Comparison of ENCODE assay signal across 34 mouse cellular contexts in the genomic region with DNA sequence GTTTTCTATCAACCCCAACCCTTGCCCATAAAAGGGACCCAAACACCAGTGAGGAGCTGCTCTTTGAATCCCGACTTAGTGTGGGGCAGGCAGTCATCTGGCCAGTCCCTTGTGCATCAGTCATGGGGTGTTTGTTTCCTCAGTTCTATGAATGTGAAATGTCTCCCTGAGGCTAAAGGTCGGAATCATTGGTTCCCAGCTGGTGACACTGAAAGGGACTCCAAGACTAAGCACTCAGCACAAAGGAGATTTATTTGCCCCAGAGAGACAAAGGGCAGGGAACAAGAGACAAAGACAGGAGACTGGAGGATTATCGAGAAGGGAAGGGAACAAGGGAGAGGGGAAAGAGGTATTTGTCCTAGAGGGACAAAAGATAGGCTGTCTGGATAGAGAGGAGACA. TPM values are rescaled to one million over a fixed set of nuclear protein-coding genes. Genes with fewer than 3 reads are reported as not detected.
DNase-seq lines count a peak whose midpoint lies in the region; ATAC-seq and TF ChIP-seq lines count a peak whose summit lies in the region.
"Had no signal": no experiment of that assay in that cellular context is flagged by ENCODE, and none has a peak within 500 bp of the region (broad histone marks: within the 10 kb centered on the region; RNA-seq: fewer than 3 reads in every experiment).

No protein-coding gene starts in this region.

- peak overlapping the region; percentile 13; the same call in 1 of the 2 replicates for H3K9ac ChIP-seq in liver, embryonic 14.5 days (replicated peaks)
- no peak overlapping the region for H3K9ac ChIP-seq in liver, embryonic 12.5 days
- H3K9ac ChIP-seq: embryonic facial prominence, embryonic 15.5 days; forebrain, embryonic 12.5 days; forebrain, postnatal 0 days; hindbrain, embryonic 12.5 days; limb, embryonic 13.5 days; stomach, embryonic 15.5 days had no signal

- no peak overlapping the region for H3K4me2 ChIP-seq in liver, embryonic 14.5 days (ENCODE audit: low read depth)
- no peak overlapping the region for H3K4me2 ChIP-seq in liver, embryonic 12.5 days
- H3K4me2 ChIP-seq: embryonic facial prominence, embryonic 15.5 days; forebrain, embryonic 12.5 days; hindbrain, embryonic 12.5 days; limb, embryonic 13.5 days; liver, embryonic 11.5 days; stomach, embryonic 15.5 days had no signal

- H3K4me1 ChIP-seq in liver, embryonic 14.5 days (replicated peaks; ENCODE audit: control insufficient read depth in 2 of 2, insufficient read depth in 2 of 2, low read length in 1 of 2): peaks cover 45 to 56% of the 10 kb centered on the region in 2 experiments
- peaks cover 62% of the 10 kb centered on the region for H3K4me1 ChIP-seq in liver, embryonic 12.5 days
- H3K4me1 ChIP-seq: hindbrain, embryonic 12.5 days; stomach, embryonic 15.5 days had no signal

- H3K4me3 ChIP-seq in liver, embryonic 14.5 days (ENCODE audit: insufficient read depth in 1 of 2, low read depth in 2 of 2, low read length in 2 of 2): no peak overlapping the region
- no peak overlapping the region for H3K4me3 ChIP-seq in liver, embryonic 12.5 days
- H3K4me3 ChIP-seq: embryonic facial prominence, embryonic 10.5 days; embryonic facial prominence, embryonic 15.5 days; forebrain, embryonic 12.5 days; hindbrain, embryonic 12.5 days; layer of hippocampus, adult 2 months; limb, embryonic 13.5 days; stomach, embryonic 15.5 days had no signal

- H3K27me3 ChIP-seq in liver, embryonic 14.5 days (ENCODE audit: control insufficient read depth, insufficient read depth, low read length): peaks cover 10% of the 10 kb centered on the region
- H3K27me3 ChIP-seq in liver, embryonic 12.5 days (replicated peaks): peaks cover 42% of the 10 kb centered on the region

- no peak for TF ChIP-seq EP300 in liver, embryonic 14.5 days (IDR thresholded peaks at IDR 0.05; ENCODE audit: low read depth)

- 49% methylated on average over 3 of the region's 3 CpGs for WGBS in liver, embryonic 14.5 days (ENCODE audit: insufficient replicate concordance)
- 49% methylated on average over 3 of the region's 3 CpGs for WGBS in liver, embryonic 12.5 days (ENCODE audit: insufficient replicate concordance)

- ATAC-seq in liver, embryonic 14.5 days (ENCODE audit: insufficient read depth): no peak
- ATAC-seq in liver, embryonic 12.5 days: no peak
- ATAC-seq: CD4-positive, CD25-positive, alpha-beta regulatory T cell, adult 4 months; forebrain, postnatal 0 days; lung, postnatal 0 days had no signal

- TF ChIP-seq CTCF in liver, embryonic 14.5 days (IDR thresholded peaks at IDR 0.05; ENCODE audit: low read depth): no peak

- H3K9me3 ChIP-seq in liver, embryonic 14.5 days (ENCODE audit: control insufficient read depth, low read length): no peaks in the 10 kb centered on the region
- no peaks in the 10 kb centered on the region for H3K9me3 ChIP-seq in liver, embryonic 12.5 days (replicated peaks)
- H3K9me3 ChIP-seq: embryonic facial prominence, embryonic 10.5 days; embryonic facial prominence, embryonic 15.5 days; forebrain, embryonic 12.5 days; hindbrain, embryonic 12.5 days; limb, embryonic 13.5 days; stomach, embryonic 15.5 days had no signal

- H3K36me3 ChIP-seq in liver, embryonic 14.5 days (replicated peaks; ENCODE audit: control insufficient read depth, insufficient read depth, low read depth): no peaks in the 10 kb centered on the region
- no peaks in the 10 kb centered on the region for H3K36me3 ChIP-seq in liver, embryonic 12.5 days
- H3K36me3 ChIP-seq: embryonic facial prominence, embryonic 10.5 days; embryonic facial prominence, embryonic 15.5 days; forebrain, embryonic 12.5 days; hindbrain, embryonic 12.5 days; limb, embryonic 13.5 days; stomach, embryonic 15.5 days had no signal

- no peak overlapping the region for H3K27ac ChIP-seq in liver, embryonic 14.5 days
- no peak overlapping the region for H3K27ac ChIP-seq in liver, embryonic 12.5 days
- H3K27ac ChIP-seq: embryonic facial prominence, embryonic 10.5 days; embryonic facial prominence, embryonic 15.5 days; forebrain, embryonic 12.5 days; hindbrain, embryonic 12.5 days; layer of hippocampus, adult 2 months; limb, embryonic 13.5 days; macrophage; stomach, embryonic 15.5 days had no signal

- DNase-seq in liver, embryonic 14.5 days (ENCODE audit: low read depth in 3 of 3, low spot score in 3 of 3): no peak
- peak; percentile 38 for DNase-seq in R1 (ENCODE audit: low read depth, low spot score)
- DNase-seq in embryo, embryonic 10 days (ENCODE audit: low spot score): peak; percentile 80
- DNase-seq in mesoderm, embryonic 11.5 days (ENCODE audit: low read depth, low spot score): peak; percentile 81
- no peak for DNase-seq in layer of hippocampus, postnatal 25 days (ENCODE audit: extremely low spot score in 1 of 2, low spot score in 1 of 2)
- no peak for DNase-seq in spleen, adult 12 weeks (ENCODE audit: low spot score)
- DNase-seq: adrenal gland, postnatal 10 days; cerebellum, adult 8-10 months; cerebellum, postnatal 25 days; forebrain, postnatal 0 days; heart, postnatal 14 days; kidney, adult 18-20 months; kidney, postnatal 36 days; lung, adult 18-20 months; thymus, postnatal 14 days had no signal

RNA-seq across cellular contexts. Expression of a gene that starts 19.9 kb away (rescaled TPM):
- polyA plus RNA-seq in liver, embryonic 14.5 days (2012; rRNA removed): not detected in 2 replicates
- not detected in 2 replicates for polyA plus RNA-seq in liver, embryonic 14.5 days (2014; fragmentation: Nextera tagmentation; extraction: Ambion mirVana)
- polyA plus RNA-seq in liver, embryonic 12.5 days (2016; fragmentation: Nextera tagmentation; extraction: Ambion mirVana): not detected in 2 replicates
- not detected for total RNA-seq in layer of hippocampus, postnatal 25 days (2021)
- total RNA-seq: adrenal gland, postnatal 10 days; forebrain, postnatal 0 days; gastrocnemius, adult 8-10 months; gastrocnemius, postnatal 4 days; heart, adult 8-10 months; heart, postnatal 14 days; layer of hippocampus, adult 2 months; layer of hippocampus, postnatal 14 days; left cerebral cortex, adult 8-10 months; left cerebral cortex, postnatal 36 days; megakaryocyte-erythroid progenitor cell, adult 5-6 weeks had no signal
- polyA plus RNA-seq: CD4-positive, CD25-positive, alpha-beta regulatory T cell, adult 4 months; embryonic facial prominence, embryonic 10.5 days; forebrain, embryonic 12.5 days; forebrain, postnatal 0 days; hindbrain, embryonic 12.5 days; limb, embryonic 13.5 days; liver, embryonic 11.5 days; macrophage had no signal

Comparison
In these comparisons a context has a peak if more than half of its experiments do, and no peak if none do; other contexts are left out.
1. DNase-seq: peak in R1 (single experiment), embryo, embryonic 10 days (single experiment) and mesoderm, embryonic 11.5 days (single experiment); none in liver, embryonic 14.5 days (0 of 3), layer of hippocampus, postnatal 25 days (0 of 2) and spleen, adult 12 weeks (single experiment).